16 mouse cellular contexts compared by ENCODE assay signal in the genomic region with DNA sequence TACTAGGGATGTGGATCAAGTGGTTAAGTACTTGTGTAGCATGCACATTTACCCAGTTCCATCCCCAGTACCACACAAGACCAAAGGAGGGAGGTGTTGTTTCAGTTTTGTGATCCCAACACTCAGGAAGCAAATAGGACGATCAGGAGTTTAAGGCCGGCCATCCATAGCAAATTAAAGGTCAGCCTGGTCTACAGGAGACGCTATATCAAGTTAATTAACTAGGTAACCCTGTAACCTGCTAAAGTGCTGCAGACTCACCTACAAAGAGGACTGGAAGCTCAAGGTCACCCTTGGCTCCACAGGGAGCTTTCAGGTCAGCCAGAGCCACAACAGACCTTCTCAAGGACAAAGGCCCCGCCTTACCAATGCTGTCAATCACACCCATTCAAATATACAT. TPM values are rescaled to one million over a fixed set of nuclear protein-coding genes. Genes with fewer than 3 reads are reported as not detected.
DNase-seq lines count a peak whose midpoint lies in the region; ATAC-seq and TF ChIP-seq lines count a peak whose summit lies in the region.
"Had no signal": no experiment of that assay in that cellular context is flagged by ENCODE, and none has a peak within 500 bp of the region (broad histone marks: within the 10 kb centered on the region; RNA-seq: fewer than 3 reads in every experiment).

No protein-coding gene starts in this region.

- H3K4me1 ChIP-seq in heart, adult 2 months (ENCODE audit: control insufficient read depth, insufficient read depth, low read length) = no peaks in the 10 kb centered on the region
- H3K4me1 ChIP-seq in kidney, embryonic 15.5 days = no peaks in the 10 kb centered on the region
- peaks cover 66% of the 10 kb centered on the region for H3K4me1 ChIP-seq in E14TG2a.4 (replicated peaks; ENCODE audit: low read depth, low read length)
- H3K4me1 ChIP-seq in kidney, embryonic 14.5 days (ENCODE audit: control insufficient read depth, insufficient read depth, low read length) = no peaks in the 10 kb centered on the region
- H3K4me1 ChIP-seq in midbrain, embryonic 16.5 days (ENCODE audit: control insufficient read depth, insufficient read depth, low read length) = no peaks in the 10 kb centered on the region
- H3K4me1 ChIP-seq: embryonic facial prominence, embryonic 12.5 days; lung, embryonic 15.5 days; midbrain, embryonic 15.5 days had no signal

- no peak overlapping the region for H3K4me2 ChIP-seq in kidney, embryonic 15.5 days
- H3K4me2 ChIP-seq in kidney, embryonic 14.5 days (replicated peaks; ENCODE audit: low read depth, low read length) = no peak overlapping the region
- H3K4me2 ChIP-seq in midbrain, embryonic 16.5 days (ENCODE audit: low read length) = no peak overlapping the region
- H3K4me2 ChIP-seq: embryonic facial prominence, embryonic 12.5 days; lung, embryonic 15.5 days; midbrain, embryonic 15.5 days had no signal

- 0 out of 2 replicates have a peak, but pooled peaks have one; percentile 15 for TF ChIP-seq CTCF in heart, adult 2 months (IDR thresholded peaks at IDR 0.05)
- peak; percentile 6; the same call in 1 of the 2 replicates for TF ChIP-seq CTCF in E14TG2a.4 (conservative IDR thresholded peaks at IDR 0.05; ENCODE audit: low read length)

- WGBS in heart, adult 2 months = 69% methylated on average over 4 of the region's 4 CpGs
- 50% methylated on average over 4 of the region's 4 CpGs for WGBS in kidney, embryonic 15.5 days
- 50% methylated on average over 4 of the region's 4 CpGs for WGBS in kidney, embryonic 14.5 days
- 64% methylated on average over 4 of the region's 4 CpGs for WGBS in midbrain, embryonic 16.5 days

- no peaks in the 10 kb centered on the region for H3K36me3 ChIP-seq in heart, adult 2 months (ENCODE audit: control insufficient read depth, insufficient read depth, low read length)
- H3K36me3 ChIP-seq in kidney, embryonic 15.5 days = no peaks in the 10 kb centered on the region
- peaks cover 14% of the 10 kb centered on the region for H3K36me3 ChIP-seq in E14TG2a.4 (ENCODE audit: insufficient read depth, low read length)
- no peaks in the 10 kb centered on the region for H3K36me3 ChIP-seq in kidney, embryonic 14.5 days (ENCODE audit: control insufficient read depth, insufficient read depth, low read length)
- H3K36me3 ChIP-seq in midbrain, embryonic 16.5 days (ENCODE audit: control insufficient read depth, insufficient read depth, low read length) = no peaks in the 10 kb centered on the region
- H3K36me3 ChIP-seq: embryonic facial prominence, embryonic 12.5 days; G1E; lung, embryonic 15.5 days; midbrain, embryonic 15.5 days had no signal

- ATAC-seq in kidney, embryonic 15.5 days (replicated peaks; ENCODE audit: low FRiP score) = no peak
- 0 out of 2 replicates have a peak, but pooled peaks have one; percentile 12 for ATAC-seq in kidney, embryonic 14.5 days (ENCODE audit: low FRiP score, low TSS enrichment)
- ATAC-seq in midbrain, embryonic 16.5 days = no peak
- ATAC-seq: hindbrain, embryonic 16.5 days; midbrain, embryonic 15.5 days had no signal

- TF ChIP-seq EP300 in heart, adult 2 months (IDR thresholded peaks at IDR 0.05; ENCODE audit: insufficient read depth, low read depth, low read length) = no peak

- DNase-seq in heart, adult 2 months = no peak
- no peak for DNase-seq in heart, postnatal 4 days
- peak; percentile 60 for DNase-seq in kidney, adult 9 months
- no peak for DNase-seq in embryo, embryonic 9.5 days (ENCODE audit: extremely low spot score)
- DNase-seq: adrenal gland, postnatal 14 days; cerebellum, adult 18-20 months; layer of hippocampus, postnatal 36 days had no signal

- H3K79me2 ChIP-seq in heart, adult 2 months (replicated peaks; ENCODE audit: control insufficient read depth, insufficient read depth, low read length) = no peaks in the 10 kb centered on the region

- H3K4me3 ChIP-seq in heart, adult 2 months = no peak overlapping the region
- no peak overlapping the region for H3K4me3 ChIP-seq in kidney, embryonic 15.5 days (replicated peaks)
- H3K4me3 ChIP-seq in E14TG2a.4 (replicated peaks; ENCODE audit: low read length) = peak overlapping the region; percentile 95
- H3K4me3 ChIP-seq in kidney, embryonic 14.5 days (ENCODE audit: low read length) = no peak overlapping the region
- H3K4me3 ChIP-seq in midbrain, embryonic 16.5 days (ENCODE audit: low read depth, low read length) = no peak overlapping the region
- H3K4me3 ChIP-seq: embryonic facial prominence, embryonic 12.5 days; lung, embryonic 15.5 days; midbrain, embryonic 15.5 days had no signal

- no peak overlapping the region for H3K27ac ChIP-seq in heart, adult 2 months
- H3K27ac ChIP-seq in kidney, embryonic 15.5 days = no peak overlapping the region
- H3K27ac ChIP-seq in kidney, embryonic 14.5 days (ENCODE audit: low read depth, low read length) = no peak overlapping the region
- no peak overlapping the region for H3K27ac ChIP-seq in midbrain, embryonic 16.5 days (ENCODE audit: low read length)
- H3K27ac ChIP-seq: embryonic facial prominence, embryonic 12.5 days; lung, embryonic 15.5 days; midbrain, embryonic 15.5 days had no signal

- intact Hi-C loops in heart, adult 2 months (cut with DNase I) = no loop called here

- H3K9me3 ChIP-seq in kidney, embryonic 15.5 days (replicated peaks) = no peaks in the 10 kb centered on the region
- H3K9me3 ChIP-seq in E14TG2a.4 (ENCODE audit: low read length) = no peaks in the 10 kb centered on the region
- no peaks in the 10 kb centered on the region for H3K9me3 ChIP-seq in kidney, embryonic 14.5 days (ENCODE audit: control insufficient read depth, low read length)
- H3K9me3 ChIP-seq in midbrain, embryonic 16.5 days (replicated peaks; ENCODE audit: control insufficient read depth, low read length, poor library complexity, severe bottlenecking) = no peaks in the 10 kb centered on the region
- H3K9me3 ChIP-seq: embryonic facial prominence, embryonic 12.5 days; G1E; lung, embryonic 15.5 days; midbrain, embryonic 15.5 days had no signal

- no peak for TF ChIP-seq POLR2A in heart, adult 2 months (IDR thresholded peaks at IDR 0.05; ENCODE audit: insufficient read depth, low read depth, low read length)

- H3K27me3 ChIP-seq in heart, adult 2 months (ENCODE audit: control insufficient read depth, insufficient read depth, low read length) = no peaks in the 10 kb centered on the region
- no peaks in the 10 kb centered on the region for H3K27me3 ChIP-seq in kidney, embryonic 15.5 days
- no peaks in the 10 kb centered on the region for H3K27me3 ChIP-seq in E14TG2a.4 (ENCODE audit: insufficient read depth, low read length)
- H3K27me3 ChIP-seq in kidney, embryonic 14.5 days (ENCODE audit: control insufficient read depth, insufficient read depth, low read length) = no peaks in the 10 kb centered on the region
- H3K27me3 ChIP-seq in midbrain, embryonic 16.5 days (ENCODE audit: control insufficient read depth, insufficient read depth, low read depth, low read length) = no peaks in the 10 kb centered on the region
- H3K27me3 ChIP-seq: embryonic facial prominence, embryonic 12.5 days; lung, embryonic 15.5 days; midbrain, embryonic 15.5 days had no signal

- no peak overlapping the region for H3K9ac ChIP-seq in heart, adult 2 months (ENCODE audit: low read depth, low read length)
- no peak overlapping the region for H3K9ac ChIP-seq in kidney, embryonic 15.5 days
- H3K9ac ChIP-seq in kidney, embryonic 14.5 days (ENCODE audit: low read depth, low read length) = no peak overlapping the region
- H3K9ac ChIP-seq in midbrain, embryonic 16.5 days (ENCODE audit: low read depth, low read length) = no peak overlapping the region
- H3K9ac ChIP-seq: embryonic facial prominence, embryonic 12.5 days; lung, embryonic 15.5 days; midbrain, embryonic 15.5 days had no signal

RNA-seq across cellular contexts. Expression of gene Tet1, which starts 12.0 kb away (rescaled TPM):
- 1 to 10 TPM; 5.3 to 6.6 TPM for total RNA-seq in heart, adult 2 months (2021)
- 2.3 and 3.9 TPM in 2 replicates for polyA plus RNA-seq in heart, adult 2 months (2012; rRNA removed)
- 10 to 100 TPM; 27.9 to 29.6 TPM for total RNA-seq in heart, postnatal 4 days (2021)
- polyA plus RNA-seq in kidney, embryonic 15.5 days (2015; fragmentation: Nextera tagmentation; extraction: Ambion mirVana) = 28.5 and 32.9 TPM in 2 replicates
- polyA plus RNA-seq in kidney, embryonic 14.5 days (2014; fragmentation: Nextera tagmentation; extraction: Ambion mirVana) = 34.1 and 35.3 TPM in 2 replicates
- polyA plus RNA-seq in midbrain, embryonic 16.5 days (2015; fragmentation: Nextera tagmentation; extraction: Ambion mirVana) = 42.0 and 42.4 TPM in 2 replicates
- polyA plus RNA-seq: G1E had no signal

RNA-seq across cellular contexts. Expression of gene Slc25a16, which starts 23.7 kb away (rescaled TPM):
- 10 to 100 TPM; 20.4 to 27.1 TPM for total RNA-seq in heart, adult 2 months (2021)
- polyA plus RNA-seq in heart, adult 2 months (2012; rRNA removed) = 21.7 and 35.8 TPM in 2 replicates
- total RNA-seq in heart, postnatal 4 days (2021) = 10 to 100 TPM; 24.6 to 26.9 TPM
- polyA plus RNA-seq in kidney, embryonic 15.5 days (2015; fragmentation: Nextera tagmentation; extraction: Ambion mirVana) = 15.0 and 15.8 TPM in 2 replicates
- 10.0 and 16.0 TPM in 2 replicates for polyA plus RNA-seq in kidney, embryonic 14.5 days (2014; fragmentation: Nextera tagmentation; extraction: Ambion mirVana)
- polyA plus RNA-seq in midbrain, embryonic 16.5 days (2015; fragmentation: Nextera tagmentation; extraction: Ambion mirVana) = 15.1 and 15.4 TPM in 2 replicates

RNA-seq across cellular contexts. Expression of gene Dna2, which starts 50.1 kb away (rescaled TPM):
- under 1 TPM; 0.29 to 0.68 TPM for total RNA-seq in heart, adult 2 months (2021)
- polyA plus RNA-seq in heart, adult 2 months (2012; rRNA removed) = 0.84 and 1.8 TPM in 2 replicates
- total RNA-seq in heart, postnatal 4 days (2021) = 10 to 100 TPM; 12.0 to 13.5 TPM
- 20.8 and 22.2 TPM in 2 replicates for polyA plus RNA-seq in kidney, embryonic 15.5 days (2015; fragmentation: Nextera tagmentation; extraction: Ambion mirVana)
- 20.5 and 27.2 TPM in 2 replicates for polyA plus RNA-seq in kidney, embryonic 14.5 days (2014; fragmentation: Nextera tagmentation; extraction: Ambion mirVana)
- polyA plus RNA-seq in midbrain, embryonic 16.5 days (2015; fragmentation: Nextera tagmentation; extraction: Ambion mirVana) = 3.5 and 4.0 TPM in 2 replicates
